In genomic region chr5:115098195-115098594, GRCm38 (mm10) we compare ENCODE assay signal across 12 mouse cellular contexts. TPM values are rescaled to one million over a fixed set of nuclear protein-coding genes. Genes with fewer than 3 reads are reported as not detected.
DNase-seq lines count a peak whose midpoint lies in the region; ATAC-seq and TF ChIP-seq lines count a peak whose summit lies in the region.
"Had no signal": no experiment of that assay in that cellular context is flagged by ENCODE, and none has a peak within 500 bp of the region (broad histone marks: within the 10 kb centered on the region; RNA-seq: fewer than 3 reads in every experiment).

Gm10401 (minus strand) TSS chr5:115098295.

- no peaks in the 10 kb centered on the region for H3K27me3 ChIP-seq in lung, embryonic 14.5 days (ENCODE audit: insufficient read depth, low read length)
- no peaks in the 10 kb centered on the region for H3K27me3 ChIP-seq in forebrain, embryonic 13.5 days
- no peaks in the 10 kb centered on the region for H3K27me3 ChIP-seq in intestine, postnatal 0 days (replicated peaks; ENCODE audit: control insufficient read depth, insufficient read depth, low read length)
- no peaks in the 10 kb centered on the region for H3K27me3 ChIP-seq in neural tube, embryonic 13.5 days
- no peaks in the 10 kb centered on the region for H3K27me3 ChIP-seq in cerebellum, adult 2 months (ENCODE audit: control insufficient read depth, insufficient read depth, low read length)

- no peak for ATAC-seq in lung, embryonic 14.5 days (ENCODE audit: insufficient read depth)
- no peak for ATAC-seq in forebrain, embryonic 13.5 days
- ATAC-seq in intestine, postnatal 0 days: no peak
- no peak for ATAC-seq in neural tube, embryonic 13.5 days (ENCODE audit: low read depth)

- WGBS in lung, embryonic 14.5 days: 91% methylated on average over 8 of the region's 8 CpGs
- 96% methylated on average over 8 of the region's 8 CpGs for WGBS in forebrain, embryonic 13.5 days
- 98% methylated on average over 8 of the region's 8 CpGs for WGBS in intestine, postnatal 0 days
- WGBS in neural tube, embryonic 13.5 days: 97% methylated on average over 8 of the region's 8 CpGs
- 88% methylated on average over 8 of the region's 8 CpGs for WGBS in cerebellum, adult 2 months

- no peaks in the 10 kb centered on the region for H3K9me3 ChIP-seq in lung, embryonic 14.5 days (ENCODE audit: low read depth, low read length)
- no peaks in the 10 kb centered on the region for H3K9me3 ChIP-seq in forebrain, embryonic 13.5 days (replicated peaks)
- no peaks in the 10 kb centered on the region for H3K9me3 ChIP-seq in intestine, postnatal 0 days (ENCODE audit: control insufficient read depth)
- H3K9me3 ChIP-seq in neural tube, embryonic 13.5 days: no peaks in the 10 kb centered on the region

- TF ChIP-seq POLR2A in cerebellum, adult 2 months (IDR thresholded peaks at IDR 0.05; ENCODE audit: borderline replicate concordance, insufficient read depth, low read length): no peak

- no peaks in the 10 kb centered on the region for H3K4me1 ChIP-seq in lung, embryonic 14.5 days (ENCODE audit: insufficient read depth)
- no peaks in the 10 kb centered on the region for H3K4me1 ChIP-seq in forebrain, embryonic 13.5 days
- no peaks in the 10 kb centered on the region for H3K4me1 ChIP-seq in intestine, postnatal 0 days (replicated peaks; ENCODE audit: control insufficient read depth, insufficient read depth, low read length)
- H3K4me1 ChIP-seq in neural tube, embryonic 13.5 days (replicated peaks): 0 out of 2 replicates have a peak, but pooled peaks cover 6% of the 10 kb centered on the region
- H3K4me1 ChIP-seq in cerebellum, adult 2 months (ENCODE audit: control insufficient read depth, insufficient read depth, low read length): no peaks in the 10 kb centered on the region

- no peak within 1 kb of the TSS for H3K4me2 ChIP-seq in lung, embryonic 14.5 days
- no peak within 1 kb of the TSS for H3K4me2 ChIP-seq in forebrain, embryonic 13.5 days
- no peak within 1 kb of the TSS for H3K4me2 ChIP-seq in intestine, postnatal 0 days (replicated peaks; ENCODE audit: low read depth)
- H3K4me2 ChIP-seq in neural tube, embryonic 13.5 days: no peak within 1 kb of the TSS

- H3K4me3 ChIP-seq in lung, embryonic 14.5 days (ENCODE audit: low read depth, low read length): no peak within 1 kb of the TSS
- no peak within 1 kb of the TSS for H3K4me3 ChIP-seq in forebrain, embryonic 13.5 days
- no peak within 1 kb of the TSS for H3K4me3 ChIP-seq in intestine, postnatal 0 days (ENCODE audit: low read depth, low read length)
- H3K4me3 ChIP-seq in neural tube, embryonic 13.5 days: no peak within 1 kb of the TSS
- no peak within 1 kb of the TSS for H3K4me3 ChIP-seq in cerebellum, adult 2 months (replicated peaks; ENCODE audit: insufficient read depth, low read depth, low read length)
- H3K4me3 ChIP-seq: myocyte had no signal

- H3K36me3 ChIP-seq in lung, embryonic 14.5 days (ENCODE audit: insufficient read depth): peaks cover 63% of the 10 kb centered on the region
- H3K36me3 ChIP-seq in forebrain, embryonic 13.5 days (ENCODE audit: poor library complexity, severe bottlenecking): peaks cover 76% of the 10 kb centered on the region
- peaks cover 55% of the 10 kb centered on the region for H3K36me3 ChIP-seq in intestine, postnatal 0 days (ENCODE audit: control insufficient read depth, insufficient read depth)
- peaks cover 74% of the 10 kb centered on the region for H3K36me3 ChIP-seq in neural tube, embryonic 13.5 days

- intact Hi-C loops in left cerebral cortex, postnatal 25 days (cut with DNase I): no loop called here

- TF ChIP-seq CTCF in lung, embryonic 14.5 days (IDR thresholded peaks at IDR 0.05; ENCODE audit: low read depth): no peak
- no peak for TF ChIP-seq CTCF in intestine, postnatal 0 days (IDR thresholded peaks at IDR 0.05; ENCODE audit: low read depth)
- TF ChIP-seq CTCF in cerebellum, adult 2 months (IDR thresholded peaks at IDR 0.05; ENCODE audit: borderline replicate concordance, insufficient read depth, low read depth, low read length): no peak

- no peak for DNase-seq in lung, embryonic 14.5 days
- DNase-seq in lung, postnatal 10 days: no peak
- DNase-seq in left cerebral cortex, postnatal 25 days (ENCODE audit: low spot score in 2 of 2): no peak
- DNase-seq in frontal cortex, postnatal 14 days (ENCODE audit: low spot score in 2 of 2): no peak
- no peak for DNase-seq in cerebellum, adult 2 months
- DNase-seq: adrenal gland, adult 8-10 months; cerebellum, adult 9-10 months had no signal

- no peak within 1 kb of the TSS for H3K27ac ChIP-seq in lung, embryonic 14.5 days (ENCODE audit: low read depth)
- no peak within 1 kb of the TSS for H3K27ac ChIP-seq in forebrain, embryonic 13.5 days
- H3K27ac ChIP-seq in intestine, postnatal 0 days (ENCODE audit: low read depth, low read length): no peak within 1 kb of the TSS
- no peak within 1 kb of the TSS for H3K27ac ChIP-seq in neural tube, embryonic 13.5 days (replicated peaks)
- H3K27ac ChIP-seq in cerebellum, adult 2 months (ENCODE audit: insufficient read depth, low read length): no peak within 1 kb of the TSS
- H3K27ac ChIP-seq: liver, embryonic 14.5 days had no signal

- H3K9ac ChIP-seq in lung, embryonic 14.5 days: no peak within 1 kb of the TSS
- H3K9ac ChIP-seq in forebrain, embryonic 13.5 days: no peak within 1 kb of the TSS
- H3K9ac ChIP-seq in intestine, postnatal 0 days (ENCODE audit: low read depth, low read length): no peak within 1 kb of the TSS
- no peak within 1 kb of the TSS for H3K9ac ChIP-seq in neural tube, embryonic 13.5 days
- H3K9ac ChIP-seq: liver, embryonic 14.5 days had no signal

RNA-seq across cellular contexts. Expression of gene Gm10401, which starts in this region (rescaled TPM):
- 36.4 and 36.5 TPM in 2 replicates for polyA plus RNA-seq in lung, embryonic 14.5 days (2014; fragmentation: Nextera tagmentation; extraction: Ambion mirVana)
- polyA plus RNA-seq in forebrain, embryonic 13.5 days (2015; fragmentation: Nextera tagmentation; extraction: Ambion mirVana): 38.4 and 40.9 TPM in 2 replicates
- 13.8 and 17.0 TPM in 2 replicates for polyA plus RNA-seq in intestine, postnatal 0 days (2015; fragmentation: Nextera tagmentation; extraction: Ambion mirVana)
- polyA plus RNA-seq in neural tube, embryonic 13.5 days (2015; fragmentation: Nextera tagmentation; extraction: Ambion mirVana): 32.8 and 33.7 TPM in 2 replicates
- total RNA-seq in left cerebral cortex, postnatal 25 days (2021): not detected
- polyA plus RNA-seq in cerebellum, adult 2 months (2012; rRNA removed): not detected in 2 replicates
- total RNA-seq: adrenal gland, adult 8-10 months had no signal

Comparison
In these comparisons a context has a peak if more than half of its experiments do, and no peak if none do; other contexts are left out.
1. RNA of gene Gm10401 (polyA plus RNA-seq): 38.4 to 40.9 TPM in forebrain, embryonic 13.5 days, 36.4 to 36.5 TPM in lung, embryonic 14.5 days, 32.8 to 33.7 TPM in neural tube, embryonic 13.5 days and 13.8 to 17.0 TPM in intestine, postnatal 0 days; not detected in cerebellum, adult 2 months; every median in the first group is over 10 times any median in the second.